Mouse (Mus musculus) neural tube, embryonic 15.5 days (tissue): ENCODE data around the gene Tgif2. TPM values are rescaled to one million over a fixed set of nuclear protein-coding genes. Genes with fewer than 3 reads are reported as not detected.

Experiments used
- ATAC-seq: fragments of 200-750 bp; cut with Nextera tagmentation; 2 replicates; pipeline ENCODE4 v1.8.0; 2017; ENCODE audit warnings: mild to moderate bottlenecking, moderate TSS enrichment, moderate library complexity; ENCODE audit not compliant: low FRiP score
- H3K27ac ChIP-seq: fragments of 300-500 bp; sonication (generic); replicated peaks from 2 replicates; pipeline ENCODE4 v1.5.1; 2015; ENCODE audit warnings: mild to moderate bottlenecking, inconsistent platforms
- H3K27me3 ChIP-seq: fragments of 300-500 bp; sonication (generic); replicated peaks from 2 replicates; pipeline ENCODE4 v1.6.1; 2015; ENCODE audit warnings: inconsistent platforms
- H3K36me3 ChIP-seq: fragments of 300-500 bp; sonication (generic); 2 replicates; pipeline ENCODE4 v1.6.1; 2015; ENCODE audit warnings: inconsistent platforms
- H3K4me1 ChIP-seq: fragments of 300-500 bp; sonication (generic); 2 replicates; pipeline ENCODE4 v1.6.1; 2015; ENCODE audit warnings: inconsistent platforms
- H3K4me2 ChIP-seq: fragments of 300-500 bp; sonication (generic); 2 replicates; pipeline ENCODE4 v1.6.1; 2015; ENCODE audit warnings: inconsistent platforms, mild to moderate bottlenecking, moderate library complexity
- H3K4me3 ChIP-seq: fragments of 300-500 bp; sonication (generic); replicated peaks from 2 replicates; pipeline ENCODE4 v1.5.1; 2015; ENCODE audit warnings: mild to moderate bottlenecking, inconsistent platforms
- H3K9ac ChIP-seq: fragments of 300-500 bp; sonication (generic); replicated peaks from 2 replicates; pipeline ENCODE4 v1.6.1; 2015; ENCODE audit warnings: mild to moderate bottlenecking, inconsistent platforms
- H3K9me3 ChIP-seq: fragments of 300-500 bp; sonication (generic); replicated peaks from 2 replicates; pipeline ENCODE4 v1.6.1; 2016; ENCODE audit warnings: inconsistent platforms
- WGBS: fragments of 180-500 bp; shearing (Covaris S2); methylation state at CpG from one replicate; pipeline ENCODE4 v1.1.7; 2015; ENCODE audit warnings: mixed read lengths; 5-methylcytosine and 5-hydroxymethylcytosine counted together
- polyA plus RNA-seq: library from polyadenylated mRNA; unstranded; fragments of >200 nt; fragmentation: Nextera tagmentation; extraction: Ambion mirVana; gene quantifications from 2 replicates; pipeline ENCODE4 v1.2.1, GENCODE M21; 2015

The Tgif2 gene
- polyA plus RNA-seq, 1 experiment from 2014 or later = 10.3 TPM

- Histone ChIP-seq H3K36me3 (peaks cover 25% of the 10 kb centered on the region), H3K4me2 (peak within 1 kb of the TSS; percentile 92), H3K4me3 (peak within 1 kb of the TSS; percentile 80), H3K4me1 (peaks cover 44% of the 10 kb centered on the region), H3K9ac (peak within 1 kb of the TSS; percentile 92), H3K27me3 (no peaks in the 10 kb centered on the region), H3K9me3 (no peaks in the 10 kb centered on the region), H3K27ac (peak within 1 kb of the TSS; percentile 92)
- WGBS = under 1% methylated on average over 95 of the region's 98 CpGs
- peak; percentile 97 for ATAC-seq
These were observed 23.1 kb downstream of the Tgif2 start, which contains the start of gene Rab5if for GRCm38 (mm10) chr2:156862772-156863486. Gene Rab5if, plus strand, starts transcription at chr2:156863128.

DNA sequence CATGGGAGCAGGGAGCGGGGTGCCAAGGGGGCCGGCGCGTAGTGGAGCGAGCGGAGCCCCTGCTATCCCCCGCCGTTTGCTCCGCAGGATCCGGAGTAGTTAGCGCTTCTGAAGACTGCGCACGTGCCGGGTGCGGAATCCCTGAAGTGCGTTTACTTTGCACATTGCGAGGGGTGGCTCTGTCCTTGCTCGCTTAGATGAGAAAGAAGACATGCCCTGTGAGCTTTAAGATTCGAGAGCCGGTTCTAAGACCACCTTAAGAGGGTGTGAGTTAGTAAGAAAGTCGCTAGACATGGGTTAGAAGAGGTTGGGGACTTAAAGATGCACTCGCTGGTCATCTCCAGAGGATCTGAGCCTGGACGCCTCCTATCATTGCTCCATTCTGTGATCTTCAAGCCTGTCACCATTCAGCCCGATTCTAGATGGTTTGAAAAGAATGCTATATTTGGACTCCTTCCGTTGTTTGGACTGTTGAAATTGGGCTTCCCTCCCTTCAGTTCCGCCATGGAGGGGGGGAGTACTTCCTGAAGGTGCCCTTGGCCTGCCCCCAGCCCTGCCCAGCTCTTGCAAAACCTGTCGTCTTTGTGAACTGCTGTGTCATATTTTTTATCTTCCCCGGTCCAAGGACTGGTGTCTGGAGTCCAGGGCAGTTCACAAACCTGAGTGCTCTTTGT lies 23.8 kb downstream of the Tgif2 start:
- WGBS = 2% methylated on average over 28 of the region's 28 CpGs
- Histone ChIP-seq H3K4me3 (peak overlapping the region; percentile 80), H3K9me3 (no peaks in the 10 kb centered on the region), H3K9ac (peak overlapping the region; percentile 92), H3K36me3 (peaks cover 23% of the 10 kb centered on the region), H3K4me1 (peaks cover 41% of the 10 kb centered on the region), H3K27me3 (no peaks in the 10 kb centered on the region), H3K4me2 (peak overlapping the region; percentile 92), H3K27ac (peak overlapping the region; percentile 89)
- ATAC-seq = peak; percentile 39

GRCm38 (mm10) chr2:156864481-156864880 lies 24.7 kb downstream of the Tgif2 start:
- H3K36me3 ChIP-seq = peaks cover 27% of the 10 kb centered on the region
- H3K4me2 ChIP-seq = peak overlapping the region; percentile 92
- peaks cover 41% of the 10 kb centered on the region for H3K4me1 ChIP-seq
- no peaks in the 10 kb centered on the region for H3K9me3 ChIP-seq
- ATAC-seq = no peak
- peak overlapping the region; percentile 80 for H3K4me3 ChIP-seq
- 78% methylated on average over 3 of the region's 3 CpGs for WGBS
- H3K9ac ChIP-seq = no peak overlapping the region
- no peaks in the 10 kb centered on the region for H3K27me3 ChIP-seq
- no peak overlapping the region for H3K27ac ChIP-seq

DNA sequence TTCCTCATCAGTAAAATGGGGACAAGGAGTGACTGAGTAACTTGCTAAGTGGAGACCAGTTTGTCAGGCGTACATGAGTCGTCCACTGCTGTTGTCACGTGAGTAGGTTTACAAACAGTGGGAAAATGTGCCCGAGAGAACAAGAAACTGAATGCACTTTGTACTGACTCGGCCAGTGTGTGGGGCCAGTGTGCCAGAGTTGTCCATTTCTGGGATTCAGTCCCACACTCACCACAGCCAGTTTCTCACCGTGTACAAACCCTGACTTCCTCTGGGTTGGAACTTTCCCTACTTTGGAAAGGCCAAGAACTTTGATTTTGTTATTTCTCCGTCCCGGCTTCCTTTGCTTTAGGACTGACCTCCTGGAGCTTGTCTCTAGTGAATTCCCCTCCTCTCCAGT lies 29.2 kb downstream of the Tgif2 start:
- H3K27me3 ChIP-seq = no peaks in the 10 kb centered on the region
- no peak overlapping the region for H3K4me2 ChIP-seq
- WGBS = 81% methylated on average over 8 of the region's 8 CpGs
- peaks cover 20% of the 10 kb centered on the region for H3K4me1 ChIP-seq
- no peak overlapping the region for H3K27ac ChIP-seq
- H3K9me3 ChIP-seq = no peaks in the 10 kb centered on the region
- no peak overlapping the region for H3K9ac ChIP-seq
- no peak overlapping the region for H3K4me3 ChIP-seq
- peaks cover 61% of the 10 kb centered on the region for H3K36me3 ChIP-seq
- ATAC-seq = no peak

DNA sequence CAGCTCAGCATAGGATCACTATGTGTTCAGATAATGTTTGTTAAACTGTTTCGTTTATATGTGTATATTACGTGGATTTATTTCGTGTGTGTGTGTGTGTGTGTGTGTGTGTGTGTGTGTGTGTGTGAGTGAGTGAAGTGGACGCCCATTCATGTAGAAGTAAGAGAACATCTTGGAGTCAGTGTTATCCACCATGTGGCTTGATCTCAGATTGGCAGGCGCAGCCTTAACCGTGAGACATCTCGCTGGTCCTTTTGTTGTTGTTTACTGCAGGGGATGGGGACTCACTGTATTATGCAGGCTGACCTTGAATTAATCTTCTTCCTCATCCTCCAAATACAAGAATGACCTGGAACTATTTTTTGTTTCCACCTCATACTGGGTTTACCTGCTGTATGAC lies 29.7 kb downstream of the Tgif2 start:
- Histone ChIP-seq H3K4me3 (no peak overlapping the region), H3K9ac (no peak overlapping the region), H3K27me3 (no peaks in the 10 kb centered on the region), H3K4me1 (peaks cover 15% of the 10 kb centered on the region), H3K4me2 (no peak overlapping the region), H3K27ac (no peak overlapping the region), H3K9me3 (no peaks in the 10 kb centered on the region), H3K36me3 (peaks cover 66% of the 10 kb centered on the region)
- ATAC-seq = no peak
- WGBS = 91% methylated on average over 7 of the region's 7 CpGs

DNA sequence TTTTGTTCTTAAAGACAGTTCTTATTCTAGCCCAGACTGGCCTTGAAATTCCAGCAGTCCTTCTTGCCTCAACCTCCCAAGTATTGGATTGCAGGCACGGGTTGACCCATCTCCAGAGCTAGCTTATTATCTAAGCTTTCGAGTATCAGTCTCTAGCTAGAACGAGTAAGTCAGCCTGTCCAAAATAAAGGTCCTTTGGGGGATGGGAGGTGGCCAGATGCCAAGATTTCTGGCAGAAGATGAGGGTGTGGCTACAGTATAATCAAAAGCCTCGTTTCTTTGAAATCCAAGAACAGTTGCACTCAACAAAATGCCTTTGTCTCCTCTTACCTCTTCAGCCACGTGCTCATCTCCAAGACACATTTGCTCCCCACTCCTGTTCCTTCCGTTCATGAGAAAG lies 30.7 kb downstream of the Tgif2 start:
- no peak for ATAC-seq
- Histone ChIP-seq H3K4me3 (no peak overlapping the region), H3K27ac (no peak overlapping the region), H3K27me3 (no peaks in the 10 kb centered on the region), H3K36me3 (peaks cover 67% of the 10 kb centered on the region), H3K9ac (no peak overlapping the region), H3K4me2 (no peak overlapping the region), H3K9me3 (no peaks in the 10 kb centered on the region), H3K4me1 (peaks cover 9% of the 10 kb centered on the region)
- WGBS = 54% methylated on average over 6 of the region's 6 CpGs

DNA sequence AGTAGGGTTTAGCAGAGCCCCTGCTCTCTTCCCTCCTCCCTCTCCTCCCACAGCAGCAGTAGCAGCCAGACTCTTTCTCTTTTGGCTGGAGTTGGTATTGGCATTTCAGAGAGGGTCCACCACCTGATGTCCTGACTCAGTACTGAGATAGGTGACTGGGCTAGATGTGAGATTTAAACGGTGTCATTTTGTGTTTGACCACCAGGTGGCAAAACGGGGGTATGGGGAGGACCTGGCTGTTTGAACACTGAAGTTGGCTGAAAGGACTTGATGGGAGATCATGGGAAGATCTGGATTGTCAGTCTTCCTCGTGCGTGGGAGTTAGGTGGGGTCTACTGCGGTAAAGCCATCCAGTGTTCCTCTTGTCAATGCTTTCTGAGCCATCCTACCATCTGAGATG lies 33.8 kb downstream of the Tgif2 start:
- Histone ChIP-seq H3K4me1 (peaks cover 4% of the 10 kb centered on the region; the same call in 1 of the 2 replicates), H3K4me2 (no peak overlapping the region), H3K9me3 (no peaks in the 10 kb centered on the region), H3K4me3 (no peak overlapping the region), H3K27me3 (no peaks in the 10 kb centered on the region), H3K9ac (no peak overlapping the region), H3K36me3 (peaks cover 53% of the 10 kb centered on the region), H3K27ac (no peak overlapping the region)
- ATAC-seq = 0 out of 2 replicates have a peak, but pooled peaks have one; percentile 38
- 38% methylated on average over 5 of the region's 5 CpGs for WGBS

DNA sequence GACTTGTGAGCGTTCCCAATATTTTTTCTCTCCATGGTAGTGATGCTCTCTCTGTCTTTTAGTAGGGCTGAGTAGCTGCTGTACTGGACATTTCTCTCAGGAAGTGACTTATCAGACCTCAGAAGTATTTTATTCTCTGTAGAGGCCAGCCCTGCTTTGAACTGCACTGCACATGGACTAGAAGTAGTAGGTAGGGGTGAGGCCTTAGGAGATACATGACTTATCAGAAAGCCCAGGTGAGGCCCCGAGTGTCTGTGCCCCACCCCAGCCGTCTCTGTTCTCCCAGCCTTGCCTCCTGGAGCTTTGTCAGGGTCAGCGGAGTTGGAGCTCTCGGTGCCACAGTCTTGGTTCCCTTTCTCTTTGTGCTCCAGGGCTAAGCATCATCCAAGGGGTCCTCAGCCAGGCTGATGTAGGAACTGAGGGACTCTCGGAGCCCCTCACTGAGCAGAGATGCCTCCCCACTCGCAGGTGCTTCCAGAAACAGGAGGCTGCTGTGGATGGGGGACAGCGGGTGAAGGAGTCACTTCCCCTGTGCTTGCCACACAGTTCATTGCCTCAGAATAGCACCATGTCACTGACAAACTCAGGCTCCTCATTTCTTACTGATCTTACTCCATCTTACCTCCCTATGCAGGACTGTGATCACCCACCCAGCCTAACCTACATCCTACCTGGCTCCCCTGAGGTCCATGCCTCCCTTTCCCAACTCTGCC lies 34.4 kb downstream of the Tgif2 start:
- H3K27ac ChIP-seq = no peak overlapping the region
- no peak overlapping the region for H3K4me3 ChIP-seq
- peaks cover 4% of the 10 kb centered on the region; the same call in 1 of the 2 replicates for H3K4me1 ChIP-seq
- H3K27me3 ChIP-seq = no peaks in the 10 kb centered on the region
- no peak overlapping the region for H3K9ac ChIP-seq
- 95% methylated on average over 8 of the region's 8 CpGs for WGBS
- ATAC-seq = no peak
- H3K36me3 ChIP-seq = peaks cover 51% of the 10 kb centered on the region
- H3K4me2 ChIP-seq = no peak overlapping the region
- no peaks in the 10 kb centered on the region for H3K9me3 ChIP-seq

GRCm38 (mm10) chr2:156874760-156875510 lies 35.1 kb downstream of the Tgif2 start:
- H3K4me1 ChIP-seq = peaks cover 2% of the 10 kb centered on the region; the same call in 1 of the 2 replicates
- H3K27me3 ChIP-seq = no peaks in the 10 kb centered on the region
- no peak overlapping the region for H3K4me2 ChIP-seq
- no peak for ATAC-seq
- H3K4me3 ChIP-seq = no peak overlapping the region
- WGBS = 94% methylated on average over 4 of the region's 4 CpGs
- no peaks in the 10 kb centered on the region for H3K9me3 ChIP-seq
- H3K36me3 ChIP-seq = peaks cover 47% of the 10 kb centered on the region
- no peak overlapping the region for H3K9ac ChIP-seq
- H3K27ac ChIP-seq = no peak overlapping the region

DNA sequence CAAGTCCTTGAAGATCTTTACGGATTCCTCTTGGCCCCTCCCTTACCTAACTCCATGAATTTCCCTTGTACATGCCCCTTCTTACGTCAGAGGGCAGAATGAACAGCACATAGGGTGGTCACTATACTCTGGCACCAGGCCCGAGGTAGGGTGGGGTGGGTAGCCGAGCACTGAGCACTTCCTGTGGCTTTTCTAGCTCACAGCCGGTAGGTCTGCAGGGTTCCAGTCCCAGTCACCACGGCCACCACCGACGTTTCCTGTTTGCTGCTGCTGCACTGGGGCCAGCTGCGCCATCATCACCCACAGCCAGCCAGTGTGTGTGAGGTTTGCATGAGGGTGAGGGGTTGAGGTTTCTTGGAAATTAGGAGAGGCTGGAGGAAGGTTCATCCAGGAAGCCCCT lies 37.9 kb downstream of the Tgif2 start:
- Histone ChIP-seq H3K27ac (no peak overlapping the region), H3K4me2 (no peak overlapping the region), H3K4me1 (no peaks in the 10 kb centered on the region), H3K4me3 (no peak overlapping the region), H3K9me3 (no peaks in the 10 kb centered on the region), H3K9ac (no peak overlapping the region), H3K36me3 (peaks cover 28% of the 10 kb centered on the region), H3K27me3 (no peaks in the 10 kb centered on the region)
- WGBS = 83% methylated on average over 9 of the region's 9 CpGs
- ATAC-seq = no peak

GRCm38 (mm10) chr2:156879541-156879940 lies 39.7 kb downstream of the Tgif2 start:
- Histone ChIP-seq H3K9ac (no peak overlapping the region), H3K4me1 (no peaks in the 10 kb centered on the region), H3K36me3 (peaks cover 10% of the 10 kb centered on the region), H3K4me3 (no peak overlapping the region), H3K9me3 (no peaks in the 10 kb centered on the region), H3K4me2 (no peak overlapping the region), H3K27me3 (no peaks in the 10 kb centered on the region), H3K27ac (no peak overlapping the region)
- no peak for ATAC-seq
- 79% methylated on average over 3 of the region's 3 CpGs for WGBS
